Mouse (Mus musculus): ENCODE measurements around the gene Cdk5r2. TPM values are rescaled to one million over a fixed set of nuclear protein-coding genes. Genes with fewer than 3 reads are reported as not detected.
A peak's percentile ranks its signal among the peaks of the same experiment; 100 is the strongest.

Cdk5r2 gene
- polyA plus RNA-seq, 2 experiments, result 0.01 TPM; not detected in 1

DNA sequence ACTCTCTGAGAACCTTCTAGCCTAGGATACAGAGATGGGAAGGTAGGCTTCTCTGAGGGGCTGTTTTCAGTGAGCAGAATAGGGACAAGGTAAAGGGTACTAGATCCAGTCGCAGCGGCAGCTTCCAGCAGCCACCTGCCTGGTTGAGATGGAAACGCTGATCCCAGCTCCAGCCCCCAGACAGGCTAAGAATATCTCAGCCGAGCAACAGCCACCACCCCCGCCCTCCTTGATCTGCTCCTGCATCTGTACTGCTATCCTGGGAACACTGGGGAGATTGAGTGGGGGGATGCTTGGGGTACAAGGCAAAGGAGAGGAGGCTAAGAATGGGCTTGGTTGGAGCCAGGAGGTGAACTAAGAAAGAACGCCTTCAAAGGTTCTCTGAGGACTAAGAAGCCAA is 4.5 kb upstream of the Cdk5r2 start:
- DNase-seq (ENCODE audit: low read depth in 3 of 3, low spot score in 3 of 3) (no peak), ATAC-seq (ENCODE audit: insufficient read depth) (no peak)
- H3K36me3 ChIP-seq (replicated peaks; ENCODE audit: control insufficient read depth, insufficient read depth, low read depth), result no peaks in the 10 kb centered on the region
- no peak overlapping the region for H3K4me3 ChIP-seq (ENCODE audit: insufficient read depth in 1 of 2, low read depth in 2 of 2, low read length in 2 of 2)
- H3K27ac ChIP-seq, result no peak overlapping the region
- peaks cover 39% of the 10 kb centered on the region for H3K27me3 ChIP-seq (ENCODE audit: control insufficient read depth, insufficient read depth, low read length)
- no peaks in the 10 kb centered on the region for H3K4me1 ChIP-seq (replicated peaks; ENCODE audit: control insufficient read depth in 2 of 2, insufficient read depth in 2 of 2, low read length in 1 of 2)
- no peak overlapping the region for H3K9ac ChIP-seq (replicated peaks)
- H3K4me2 ChIP-seq (ENCODE audit: low read depth), result no peak overlapping the region
- no peaks in the 10 kb centered on the region for H3K9me3 ChIP-seq (ENCODE audit: control insufficient read depth, low read length)
- 17% methylated on average over 6 of the region's 6 CpGs for WGBS (ENCODE audit: insufficient replicate concordance)
- TF ChIP-seq EP300 (IDR thresholded peaks at IDR 0.05; ENCODE audit: low read depth), result no peak
- no peak for TF ChIP-seq CTCF (IDR thresholded peaks at IDR 0.05; ENCODE audit: low read depth)

DNA sequence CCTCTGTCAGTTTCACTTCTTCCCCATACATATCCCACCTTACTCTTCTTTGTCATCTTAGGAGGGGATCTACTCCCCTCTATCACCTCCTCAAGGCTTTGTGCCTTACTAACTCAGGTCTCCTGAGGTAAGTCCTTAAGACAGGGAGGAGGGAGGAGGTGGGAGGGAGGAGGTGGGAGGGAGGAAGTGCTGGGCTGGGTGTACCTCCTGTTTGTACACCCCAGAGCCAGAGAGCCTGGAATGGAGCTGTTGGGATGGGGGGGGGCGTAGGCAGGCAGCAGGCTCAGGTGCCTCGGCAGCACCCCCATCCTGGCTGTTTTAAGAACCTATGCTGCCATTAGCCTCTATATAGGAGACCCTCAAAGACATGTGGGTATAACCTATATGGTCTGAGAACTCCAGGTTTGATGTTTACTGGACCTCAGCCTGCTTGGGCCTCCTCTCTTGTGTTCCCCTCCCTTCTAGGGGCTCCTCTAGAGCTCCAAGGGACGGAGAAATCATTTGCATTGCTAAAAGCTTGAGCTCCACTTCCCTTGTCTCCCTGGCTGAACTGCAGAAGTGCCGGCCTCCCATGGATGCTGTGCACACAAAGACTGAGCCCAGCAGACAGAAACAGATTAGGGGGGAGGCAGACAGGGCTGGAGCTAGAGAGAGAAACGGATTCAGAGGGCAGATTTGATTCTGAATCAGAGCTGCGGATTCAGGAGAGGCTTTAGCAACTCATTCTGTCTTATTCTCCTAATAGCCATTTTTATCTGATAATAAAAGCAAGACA is 3.5 kb upstream of the Cdk5r2 start:
- TF ChIP-seq CTCF (IDR thresholded peaks at IDR 0.05; ENCODE audit: low read depth), result no peak
- no peak for TF ChIP-seq EP300 (IDR thresholded peaks at IDR 0.05; ENCODE audit: low read depth)
- no peaks in the 10 kb centered on the region for H3K36me3 ChIP-seq (replicated peaks; ENCODE audit: control insufficient read depth, insufficient read depth, low read depth)
- no peaks in the 10 kb centered on the region for H3K9me3 ChIP-seq (ENCODE audit: control insufficient read depth, low read length)
- H3K9ac ChIP-seq (replicated peaks), result no peak overlapping the region
- H3K4me1 ChIP-seq (replicated peaks; ENCODE audit: control insufficient read depth in 2 of 2, insufficient read depth in 2 of 2, low read length in 1 of 2), result no peaks in the 10 kb centered on the region
- WGBS (ENCODE audit: insufficient replicate concordance), result 7% methylated on average over 6 of the region's 6 CpGs
- H3K27me3 ChIP-seq (ENCODE audit: control insufficient read depth, insufficient read depth, low read length), result peaks cover 49% of the 10 kb centered on the region
- no peak for ATAC-seq (ENCODE audit: insufficient read depth)
- H3K4me3 ChIP-seq (ENCODE audit: insufficient read depth in 1 of 2, low read depth in 2 of 2, low read length in 2 of 2), result no peak overlapping the region
- no peak overlapping the region for H3K4me2 ChIP-seq (ENCODE audit: low read depth)
- no peak overlapping the region for H3K27ac ChIP-seq
- no peak for DNase-seq (ENCODE audit: low read depth in 3 of 3, low spot score in 3 of 3)

DNA sequence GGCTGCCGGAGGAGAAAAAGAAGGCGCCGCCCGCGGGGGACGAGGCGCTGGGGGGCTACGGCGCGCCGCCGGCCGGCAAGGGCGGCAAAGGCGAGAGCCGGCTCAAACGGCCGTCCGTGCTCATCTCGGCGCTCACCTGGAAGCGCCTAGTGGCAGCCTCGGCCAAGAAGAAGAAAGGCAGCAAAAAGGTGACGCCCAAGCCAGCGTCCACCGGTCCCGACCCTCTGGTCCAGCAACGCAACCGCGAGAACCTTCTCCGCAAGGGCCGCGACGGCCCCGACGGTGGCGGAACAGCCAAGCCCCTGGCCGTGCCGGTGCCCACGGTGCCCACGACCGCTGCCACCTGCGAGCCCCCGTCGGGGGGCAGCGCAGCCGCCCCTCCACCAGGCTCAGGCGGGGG is 422 bp downstream of the Cdk5r2 start:
- Histone ChIP-seq H3K27me3 (ENCODE audit: control insufficient read depth, insufficient read depth, low read length) (peaks cover 80% of the 10 kb centered on the region), H3K4me1 (replicated peaks; ENCODE audit: control insufficient read depth in 2 of 2, insufficient read depth in 2 of 2, low read length in 1 of 2) (no peaks in the 10 kb centered on the region), H3K9ac (replicated peaks) (no peak overlapping the region), H3K27ac (no peak overlapping the region), H3K4me3 (ENCODE audit: insufficient read depth in 1 of 2, low read depth in 2 of 2, low read length in 2 of 2) (peak overlapping the region in 1 of 2 experiments; percentile 39; a peak in 2 of 4 replicates), H3K9me3 (ENCODE audit: control insufficient read depth, low read length) (no peaks in the 10 kb centered on the region), H3K4me2 (ENCODE audit: low read depth) (peak overlapping the region; percentile 60), H3K36me3 (replicated peaks; ENCODE audit: control insufficient read depth, insufficient read depth, low read depth) (no peaks in the 10 kb centered on the region)
- WGBS (ENCODE audit: insufficient replicate concordance), result 2% methylated on average over 46 of the region's 48 CpGs
- ATAC-seq (ENCODE audit: insufficient read depth), result no peak
- DNase-seq (ENCODE audit: low read depth in 3 of 3, low spot score in 3 of 3), result no peak
- TF ChIP-seq EP300 (IDR thresholded peaks at IDR 0.05; ENCODE audit: low read depth), result no peak
- TF ChIP-seq CTCF (IDR thresholded peaks at IDR 0.05; ENCODE audit: low read depth), result no peak

- 2% methylated on average over 74 of the region's 74 CpGs for WGBS (ENCODE audit: insufficient replicate concordance)
- H3K9me3 ChIP-seq (ENCODE audit: control insufficient read depth, low read length), result no peaks in the 10 kb centered on the region
- DNase-seq (ENCODE audit: low read depth in 3 of 3, low spot score in 3 of 3) (no peak), ATAC-seq (ENCODE audit: insufficient read depth) (no peak)
- H3K9ac ChIP-seq (replicated peaks), result no peak overlapping the region
- no peaks in the 10 kb centered on the region for H3K4me1 ChIP-seq (replicated peaks; ENCODE audit: control insufficient read depth in 2 of 2, insufficient read depth in 2 of 2, low read length in 1 of 2)
- H3K4me3 ChIP-seq (ENCODE audit: insufficient read depth in 1 of 2, low read depth in 2 of 2, low read length in 2 of 2), result peak overlapping the region in 1 of 2 experiments; percentile 39; a peak in 1 of 4 replicates
- peaks cover 78% of the 10 kb centered on the region for H3K27me3 ChIP-seq (ENCODE audit: control insufficient read depth, insufficient read depth, low read length)
- H3K27ac ChIP-seq, result no peak overlapping the region
- TF ChIP-seq EP300 (IDR thresholded peaks at IDR 0.05; ENCODE audit: low read depth) (no peak), CTCF (IDR thresholded peaks at IDR 0.05; ENCODE audit: low read depth) (no peak)
- H3K4me2 ChIP-seq (ENCODE audit: low read depth), result peak overlapping the region; percentile 60
- H3K36me3 ChIP-seq (replicated peaks; ENCODE audit: control insufficient read depth, insufficient read depth, low read depth), result no peaks in the 10 kb centered on the region
These were observed 1.1 kb downstream of the Cdk5r2 start for GRCm38 (mm10) chr1:74855651-74856438.

DNA sequence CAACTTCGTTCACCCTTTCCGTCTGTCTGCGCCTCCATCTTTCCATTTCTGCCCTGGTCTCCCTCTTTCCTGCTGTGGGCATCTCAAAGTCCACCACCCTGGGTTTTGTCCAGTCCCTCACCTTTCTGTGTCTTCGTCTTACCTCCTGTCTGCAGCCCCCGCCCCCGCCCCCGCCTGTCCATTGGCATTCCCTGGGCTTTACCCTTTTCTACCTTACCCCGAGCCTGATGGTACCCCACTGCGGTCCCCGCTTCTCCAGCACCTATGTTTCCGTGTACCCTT is 1.6 kb downstream of the Cdk5r2 start:
- H3K4me2 ChIP-seq (ENCODE audit: low read depth), result no peak overlapping the region
- no peaks in the 10 kb centered on the region for H3K36me3 ChIP-seq (replicated peaks; ENCODE audit: control insufficient read depth, insufficient read depth, low read depth)
- H3K4me3 ChIP-seq (ENCODE audit: insufficient read depth in 1 of 2, low read depth in 2 of 2, low read length in 2 of 2), result no peak overlapping the region
- no peak overlapping the region for H3K9ac ChIP-seq (replicated peaks)
- WGBS (ENCODE audit: insufficient replicate concordance), result 4% methylated on average over 11 of the region's 11 CpGs
- H3K9me3 ChIP-seq (ENCODE audit: control insufficient read depth, low read length), result no peaks in the 10 kb centered on the region
- H3K27ac ChIP-seq, result no peak overlapping the region
- ATAC-seq (ENCODE audit: insufficient read depth), result no peak
- H3K4me1 ChIP-seq (replicated peaks; ENCODE audit: control insufficient read depth in 2 of 2, insufficient read depth in 2 of 2, low read length in 1 of 2), result no peaks in the 10 kb centered on the region
- peaks cover 72% of the 10 kb centered on the region for H3K27me3 ChIP-seq (ENCODE audit: control insufficient read depth, insufficient read depth, low read length)
- TF ChIP-seq CTCF (IDR thresholded peaks at IDR 0.05; ENCODE audit: low read depth) (no peak), EP300 (IDR thresholded peaks at IDR 0.05; ENCODE audit: low read depth) (no peak)
- no peak for DNase-seq (ENCODE audit: low read depth in 3 of 3, low spot score in 3 of 3)

Data from liver, embryonic 14.5 days (tissue).